Mouse (Mus musculus): Measurements from ENCODE around the gene Wasf2. TPM values are rescaled to one million over a fixed set of nuclear protein-coding genes. Genes with fewer than 3 reads are reported as not detected.

Gene Wasf2
- 10 to 100 TPM; 32.0 to 33.1 TPM for total RNA-seq (2021)
- long read RNA-seq, experiment 1, full-length matches to known transcripts = 1 of 2 reads
- long read RNA-seq, experiment 1, partial matches to known transcripts = 0 of 2 reads
- long read RNA-seq, experiment 1, other reads (novel, unspliced or antisense) = 1 of 2 reads
- long read RNA-seq, experiment 2, full-length matches to known transcripts = 1 of 4 reads
- long read RNA-seq, experiment 2, partial matches to known transcripts = 0 of 4 reads
- long read RNA-seq, experiment 2, other reads (novel, unspliced or antisense) = 3 of 4 reads

DNA sequence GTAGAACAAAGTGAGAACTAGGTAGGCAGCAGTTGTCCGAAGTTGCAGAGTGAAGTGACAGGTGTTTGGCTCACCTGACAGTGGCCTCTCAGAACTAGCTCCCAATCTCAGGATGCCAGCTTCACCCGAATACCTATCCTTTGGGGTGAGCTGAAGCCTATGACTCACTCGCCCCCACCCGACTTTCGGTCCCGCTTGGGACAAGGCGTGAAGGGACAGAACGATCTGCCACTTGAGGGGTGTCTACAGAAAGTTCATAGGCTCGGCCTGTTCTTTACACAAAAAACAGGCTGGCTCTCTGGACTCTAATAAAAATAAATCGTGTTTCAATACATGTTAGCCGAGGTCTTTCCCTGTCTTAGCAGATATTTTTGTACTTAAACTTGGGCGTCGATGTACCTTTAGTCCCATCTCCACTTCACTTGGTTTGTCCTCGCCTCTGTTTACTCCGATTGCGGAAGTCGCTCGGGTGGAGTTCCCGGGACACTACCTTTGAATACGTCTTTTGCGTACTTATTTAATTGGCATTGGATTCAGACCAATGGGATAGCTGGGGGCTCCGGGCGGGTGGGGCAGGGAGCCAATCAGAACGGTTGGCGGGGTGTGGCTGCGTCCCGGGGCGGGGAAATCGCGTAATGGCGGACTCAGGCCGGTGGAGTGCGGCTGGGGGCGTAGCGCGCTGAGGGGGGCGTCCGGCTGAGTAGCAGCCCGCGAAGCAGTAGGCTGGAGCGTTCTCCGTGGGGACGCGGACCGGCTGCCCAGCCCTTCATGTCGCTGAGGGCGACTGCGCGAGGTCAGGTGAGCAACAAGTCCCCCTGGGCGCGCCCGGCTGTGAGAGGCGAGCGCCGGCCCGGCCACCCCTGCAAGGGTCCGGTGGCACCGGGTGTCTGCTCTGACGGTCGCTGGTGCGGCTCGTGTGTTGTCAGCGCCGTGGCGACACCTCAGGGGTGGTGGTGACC, at the start of gene Wasf2:
TSS of gene Wasf2 (plus strand) at position 575 of the 959 bp plus-strand sequence.
- peak within 1 kb of the TSS; percentile 97 for H3K4me3 ChIP-seq
- TF ChIP-seq CTCF (conservative IDR thresholded peaks at IDR 0.05) = no peak
- DNase-seq (ENCODE audit: low spot score in 2 of 2) = peak; percentile 88 to 90
- peak within 1 kb of the TSS; percentile 96 for H3K27ac ChIP-seq

GRCm38 (mm10) chr4:133080862-133081261, 49.4 kb upstream of the Wasf2 start:
- Histone ChIP-seq H3K27ac (no peak overlapping the region), H3K4me3 (no peak overlapping the region)
- no peak for DNase-seq (ENCODE audit: low spot score in 2 of 2)
- no peak for TF ChIP-seq CTCF (conservative IDR thresholded peaks at IDR 0.05)

GRCm38 (mm10) chr4:133082216-133082773, 48.0 kb upstream of the Wasf2 start:
- TF ChIP-seq CTCF (conservative IDR thresholded peaks at IDR 0.05) = no peak
- H3K27ac ChIP-seq = no peak overlapping the region

GRCm38 (mm10) chr4:133083991-133084861, 46.1 kb upstream of the Wasf2 start:
- no peak for DNase-seq (ENCODE audit: low spot score in 2 of 2)
- Histone ChIP-seq H3K27ac (peak overlapping the region; percentile 84), H3K4me3 (peak overlapping the region; percentile 55)
- TF ChIP-seq CTCF (conservative IDR thresholded peaks at IDR 0.05) = no peak

More at GRCm38 (mm10) chr4:133082216-133082773, 48.0 kb upstream of the Wasf2 start:
- DNase-seq (ENCODE audit: low spot score in 2 of 2) = no peak
- no peak overlapping the region for H3K4me3 ChIP-seq

DNA sequence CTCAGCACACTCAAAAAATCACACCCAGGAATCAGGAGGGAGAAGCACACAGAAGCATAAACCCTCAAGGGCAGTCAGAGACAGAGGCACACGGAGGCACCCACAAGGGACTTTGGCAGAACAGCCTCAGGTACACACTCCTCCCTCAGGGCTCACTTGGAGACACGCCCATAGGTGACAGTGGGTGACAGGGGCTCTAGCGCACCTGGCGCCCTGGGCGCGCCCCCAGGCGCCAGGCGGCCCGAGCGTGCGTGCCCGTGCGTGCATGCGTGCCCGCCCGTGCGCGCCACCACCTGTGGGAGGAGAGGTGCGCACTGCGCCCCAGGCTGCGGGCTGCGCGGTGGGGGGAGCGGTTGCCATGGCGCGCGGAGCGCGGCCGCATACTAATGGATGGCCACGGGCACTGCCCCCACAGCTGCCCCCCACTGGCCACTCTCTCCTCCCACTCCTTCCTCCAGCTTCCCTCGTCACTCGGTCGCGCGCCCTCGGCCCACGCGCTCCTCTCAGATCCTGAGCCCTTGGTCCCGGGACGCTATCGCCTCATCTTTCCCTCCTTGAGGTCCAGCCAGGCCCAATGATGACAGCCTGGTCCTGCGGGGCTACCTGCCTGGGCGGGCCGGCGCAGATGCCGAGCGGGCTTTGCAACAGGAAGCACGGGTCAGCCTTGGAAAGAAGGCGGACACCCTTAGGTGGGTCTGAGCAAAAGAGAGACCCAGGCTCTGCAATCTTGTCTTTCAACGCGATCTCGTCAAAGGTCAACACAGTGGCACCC, 45.1 kb upstream of the Wasf2 start:
- Histone ChIP-seq H3K4me3 (peak overlapping the region; percentile 55), H3K27ac (peak overlapping the region; percentile 84)
- TF ChIP-seq CTCF (conservative IDR thresholded peaks at IDR 0.05) = peak; percentile 29
- peak in 1 of 2 experiments; percentile 60 for DNase-seq (ENCODE audit: low spot score in 2 of 2)

DNA sequence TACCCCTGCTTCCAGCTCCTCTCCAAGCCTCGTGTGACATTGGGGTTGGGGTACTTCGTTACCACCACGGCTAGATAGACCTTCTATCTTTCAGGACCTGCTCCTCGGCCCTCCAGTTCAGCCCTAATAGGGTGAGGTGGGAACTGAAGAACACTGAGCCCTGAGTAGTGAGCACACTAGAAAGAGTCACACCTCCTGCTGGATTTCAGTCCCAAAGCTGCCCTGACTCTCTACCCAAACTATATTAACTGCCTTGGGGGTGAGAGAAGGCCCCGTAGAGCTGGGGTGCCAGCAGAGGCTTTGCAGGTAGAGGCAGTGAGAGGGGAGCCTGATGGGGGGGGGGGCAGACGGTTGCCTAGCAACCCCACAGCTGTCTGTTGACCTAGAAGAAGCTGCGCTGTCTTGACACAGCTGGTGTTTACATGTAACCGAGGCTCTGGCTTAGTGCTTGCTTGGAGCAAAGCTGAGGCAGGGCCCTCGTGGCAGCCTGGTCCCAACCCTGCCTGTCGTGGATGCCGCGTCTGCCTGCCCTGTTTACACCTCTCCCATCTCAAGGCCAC, 44.4 kb upstream of the Wasf2 start:
- Histone ChIP-seq H3K4me3 (peak overlapping the region; percentile 55), H3K27ac (peak overlapping the region; percentile 84)
- no peak for TF ChIP-seq CTCF (conservative IDR thresholded peaks at IDR 0.05)
- no peak for DNase-seq (ENCODE audit: low spot score in 2 of 2)

DNA sequence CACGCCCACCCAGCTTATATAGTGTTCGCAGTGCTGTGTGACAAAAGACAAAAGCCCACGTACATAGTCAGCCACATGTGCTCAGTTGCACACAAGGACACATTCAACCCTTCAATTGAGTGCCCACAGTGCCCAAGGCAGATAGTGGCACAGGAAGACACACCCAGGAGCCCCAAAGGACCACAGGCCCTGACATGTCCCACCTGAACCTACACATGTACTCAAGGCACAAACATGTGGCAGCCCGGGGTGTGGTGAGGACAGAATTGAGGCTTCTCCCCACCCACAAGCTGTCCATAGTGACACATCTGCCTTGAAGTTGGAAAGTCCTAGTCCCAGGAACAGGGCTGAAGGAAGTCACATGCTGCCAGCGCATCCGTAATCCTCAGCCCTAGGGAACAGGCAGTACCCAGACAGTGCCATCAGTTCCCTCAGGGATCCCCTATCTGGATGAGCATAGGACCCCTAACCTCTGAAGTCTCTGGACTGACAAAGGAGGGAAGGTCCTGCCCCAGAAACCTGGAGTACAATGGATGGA, 43.1 kb upstream of the Wasf2 start:
- no peak overlapping the region for H3K4me3 ChIP-seq

GRCm38 (mm10) chr4:133087835-133088234, 42.5 kb upstream of the Wasf2 start:
- peak overlapping the region; percentile 65 for H3K27ac ChIP-seq

More for the DNA sequence above, 43.1 kb upstream of the Wasf2 start:
- no peak for TF ChIP-seq CTCF (conservative IDR thresholded peaks at IDR 0.05)
- H3K27ac ChIP-seq = peak overlapping the region; percentile 65
- no peak for DNase-seq (ENCODE audit: low spot score in 2 of 2)

DNA sequence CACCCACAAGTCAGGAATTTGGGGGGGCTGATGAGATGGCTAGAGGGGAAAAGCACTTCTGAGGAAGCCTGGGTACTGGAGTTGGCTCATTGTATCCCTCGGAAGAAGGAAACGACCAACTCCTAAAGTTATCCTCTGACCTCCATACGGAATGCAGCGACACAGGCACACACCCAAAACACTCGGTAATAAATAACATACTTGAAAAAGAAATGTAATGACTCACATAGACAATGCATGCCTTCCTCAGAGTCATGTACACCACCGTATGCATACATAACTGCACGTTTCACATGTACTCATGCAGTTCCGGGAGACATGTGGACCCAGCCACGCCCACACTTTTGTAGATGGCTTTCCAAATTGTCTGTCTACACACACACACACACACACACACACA, 41.0 kb upstream of the Wasf2 start:
- no peak for DNase-seq (ENCODE audit: low spot score in 2 of 2)
- Histone ChIP-seq H3K4me3 (no peak overlapping the region), H3K27ac (no peak overlapping the region)
- TF ChIP-seq CTCF (conservative IDR thresholded peaks at IDR 0.05) = no peak

More at GRCm38 (mm10) chr4:133087835-133088234, 42.5 kb upstream of the Wasf2 start:
- no peak overlapping the region for H3K4me3 ChIP-seq
- DNase-seq (ENCODE audit: low spot score in 2 of 2) = no peak
- no peak for TF ChIP-seq CTCF (conservative IDR thresholded peaks at IDR 0.05)

GRCm38 (mm10) chr4:133089802-133090201, 40.5 kb upstream of the Wasf2 start:
- no peak for TF ChIP-seq CTCF (conservative IDR thresholded peaks at IDR 0.05)
- DNase-seq (ENCODE audit: low spot score in 2 of 2) = no peak
- Histone ChIP-seq H3K4me3 (no peak overlapping the region), H3K27ac (peak overlapping the region; percentile 91)

DNA sequence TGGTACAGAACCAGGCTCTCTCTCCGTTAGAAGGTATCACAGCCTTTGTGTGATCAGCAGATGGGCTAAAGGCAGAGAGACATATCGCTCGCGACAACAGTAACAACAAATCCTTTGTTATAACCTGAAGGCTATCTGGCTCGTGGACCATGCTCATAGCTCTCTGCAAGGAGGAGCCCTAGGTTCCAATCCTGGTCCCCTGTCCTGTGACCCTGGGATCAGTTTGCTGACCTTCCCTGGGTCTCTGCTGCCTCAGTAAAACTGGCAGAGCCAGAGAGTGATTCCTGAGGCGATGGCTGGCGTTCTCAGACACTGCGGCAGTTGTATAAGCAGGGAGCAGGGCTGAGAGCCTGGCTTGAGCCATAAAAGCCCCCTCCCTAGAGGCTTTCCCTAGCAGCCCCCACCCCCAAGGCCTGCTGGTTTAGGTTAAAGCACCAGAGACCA, 40.0 kb upstream of the Wasf2 start:
- peak overlapping the region; percentile 91 for H3K27ac ChIP-seq
- TF ChIP-seq CTCF (conservative IDR thresholded peaks at IDR 0.05) = no peak
- H3K4me3 ChIP-seq = no peak overlapping the region
- no peak for DNase-seq (ENCODE audit: low spot score in 2 of 2)
